Mouse (Mus musculus) cerebellum, adult 2 months (tissue): ENCODE measurements around the gene Chd3.

ENCODE experiments used
- CTCF ChIP-seq: fragments of 200-500 bp; IDR thresholded peaks from 2 replicates; pipeline ENCODE4 v1.5.1; 2011; ENCODE audit warnings: low read depth, mild to moderate bottlenecking, control low read depth, low read length, moderate library complexity, borderline replicate concordance; ENCODE audit not compliant: insufficient read depth
- POLR2A ChIP-seq: fragments of 200-500 bp; IDR thresholded peaks from 2 replicates; pipeline ENCODE4 v1.6.1; 2011; ENCODE audit warnings: low read length, control low read depth, borderline replicate concordance; ENCODE audit not compliant: insufficient read depth

DNA sequence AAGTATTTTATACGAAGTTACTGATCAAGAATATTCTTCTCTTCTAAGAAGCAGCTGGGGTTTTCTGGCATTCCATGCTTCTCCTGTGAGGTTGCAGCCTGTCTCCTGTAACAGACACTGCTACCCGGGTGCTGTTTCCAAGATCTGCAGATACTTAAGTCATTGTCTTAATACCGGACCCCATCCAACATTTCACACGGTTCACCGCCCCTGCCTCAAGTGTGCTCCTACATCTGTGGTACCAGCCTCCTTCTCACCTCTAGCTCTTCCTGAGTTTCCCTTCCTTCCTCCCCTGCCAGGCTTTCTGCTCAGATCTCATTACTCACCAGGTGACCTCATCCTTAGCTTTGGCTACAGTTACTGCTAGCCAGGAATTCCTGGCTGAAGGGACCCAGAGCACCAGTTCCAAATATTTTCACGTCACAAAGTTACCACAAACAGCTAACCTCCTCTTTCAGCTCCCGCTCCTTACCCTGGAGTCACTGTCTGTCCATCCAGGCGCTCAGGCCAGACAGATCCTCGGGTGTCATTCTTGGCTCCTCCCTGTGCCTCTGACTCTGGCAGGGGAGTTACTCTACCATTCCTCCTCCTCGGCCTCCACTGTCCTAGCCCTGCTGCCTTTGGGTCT is 13.4 kb upstream of the Chd3 start:
- TF ChIP-seq POLR2A (no peak), CTCF (no peak)
